In the genomic region with DNA sequence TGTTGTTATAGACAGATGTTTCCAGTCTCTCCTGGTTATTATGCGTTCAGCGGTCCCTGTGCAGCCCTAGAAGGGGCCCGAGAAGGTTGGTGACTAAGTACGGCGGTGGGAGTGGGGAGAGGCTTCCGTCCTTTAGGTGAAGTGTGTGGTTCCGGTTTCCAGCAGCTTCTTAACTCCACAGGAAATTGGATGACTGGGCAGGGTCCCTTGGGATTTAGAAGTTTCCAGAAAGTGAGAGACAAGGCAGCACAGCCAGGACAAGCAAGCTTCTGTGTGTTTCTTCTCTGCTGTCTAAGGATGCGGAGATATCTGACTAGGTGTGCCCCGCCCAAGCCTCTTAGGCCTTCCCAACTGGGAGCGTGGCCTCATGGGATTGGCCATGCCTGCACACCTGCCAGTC, we compare ENCODE assay signal across 17 mouse cellular contexts. TPM values are rescaled to one million over a fixed set of nuclear protein-coding genes. Genes with fewer than 3 reads are reported as not detected.
DNase-seq lines count a peak whose midpoint lies in the region; ATAC-seq and TF ChIP-seq lines count a peak whose summit lies in the region.
"Had no signal": no experiment of that assay in that cellular context is flagged by ENCODE, and none has a peak within 500 bp of the region (broad histone marks: within the 10 kb centered on the region; RNA-seq: fewer than 3 reads in every experiment).

No protein-coding gene starts in this region.

- H3K4me1 ChIP-seq in kidney, embryonic 15.5 days: peaks cover 39% of the 10 kb centered on the region
- H3K4me1 ChIP-seq in E14TG2a.4 (replicated peaks; ENCODE audit: low read depth, low read length): peaks cover 56% of the 10 kb centered on the region
- H3K4me1 ChIP-seq in heart, embryonic 12.5 days (replicated peaks): peaks cover 61% of the 10 kb centered on the region
- H3K4me1 ChIP-seq in intestine, embryonic 16.5 days (ENCODE audit: control insufficient read depth, insufficient read depth, low read length): peaks cover 28% of the 10 kb centered on the region
- no peaks in the 10 kb centered on the region for H3K4me1 ChIP-seq in hindbrain, embryonic 14.5 days (replicated peaks; ENCODE audit: control insufficient read depth, insufficient read depth, low read length)
- H3K4me1 ChIP-seq: midbrain, embryonic 15.5 days had no signal

- H3K4me3 ChIP-seq in kidney, embryonic 15.5 days (replicated peaks): no peak overlapping the region
- 0 out of 2 replicates have a peak overlapping the region, but pooled peaks have one; percentile 29 for H3K4me3 ChIP-seq in E14TG2a.4 (replicated peaks; ENCODE audit: low read length)
- H3K4me3 ChIP-seq in heart, embryonic 12.5 days: no peak overlapping the region
- no peak overlapping the region for H3K4me3 ChIP-seq in intestine, embryonic 16.5 days (ENCODE audit: low read length)
- no peak overlapping the region for H3K4me3 ChIP-seq in left cerebral cortex, adult 2 months
- no peak overlapping the region for H3K4me3 ChIP-seq in hindbrain, embryonic 14.5 days (replicated peaks; ENCODE audit: low read length)
- H3K4me3 ChIP-seq: forebrain, embryonic 10.5 days; hindbrain, embryonic 13.5 days; layer of hippocampus, adult 2 months; midbrain, embryonic 15.5 days; neural tube, embryonic 13.5 days had no signal

- no peaks in the 10 kb centered on the region for H3K9me3 ChIP-seq in kidney, embryonic 15.5 days (replicated peaks)
- no peaks in the 10 kb centered on the region for H3K9me3 ChIP-seq in E14TG2a.4 (ENCODE audit: low read length)
- H3K9me3 ChIP-seq in heart, embryonic 12.5 days (replicated peaks): no peaks in the 10 kb centered on the region
- H3K9me3 ChIP-seq in intestine, embryonic 16.5 days (ENCODE audit: control insufficient read depth, low read length): no peaks in the 10 kb centered on the region
- no peaks in the 10 kb centered on the region for H3K9me3 ChIP-seq in hindbrain, embryonic 14.5 days (ENCODE audit: control insufficient read depth, low read length)
- H3K9me3 ChIP-seq: forebrain, embryonic 10.5 days; hindbrain, embryonic 13.5 days; midbrain, embryonic 15.5 days; neural tube, embryonic 13.5 days had no signal

- DNase-seq in kidney, postnatal 4 days: no peak
- no peak for DNase-seq in left cerebral cortex, adult 2 months (ENCODE audit: extremely low spot score in 1 of 2, low spot score in 2 of 2)
- DNase-seq in hindbrain, embryonic 14.5 days (ENCODE audit: low spot score): no peak
- no peak for DNase-seq in cerebellum, adult 11 months
- DNase-seq: adrenal gland, postnatal 10 days; left cerebral cortex, postnatal 4 days; lung, adult 2 months; thymus, postnatal 36 days had no signal

- no peak for ATAC-seq in kidney, embryonic 15.5 days (replicated peaks; ENCODE audit: low FRiP score)
- peak; percentile 45; the same call in 1 of the 2 replicates for ATAC-seq in heart, embryonic 12.5 days (ENCODE audit: insufficient number of reproducible peaks, low FRiP score)
- no peak for ATAC-seq in intestine, embryonic 16.5 days
- ATAC-seq in hindbrain, embryonic 14.5 days (ENCODE audit: low FRiP score): no peak
- ATAC-seq: midbrain, embryonic 15.5 days had no signal

- WGBS in kidney, embryonic 15.5 days: 70% methylated on average over 10 of the region's 10 CpGs
- 70% methylated on average over 10 of the region's 10 CpGs for WGBS in heart, embryonic 12.5 days
- WGBS in intestine, embryonic 16.5 days: 59% methylated on average over 10 of the region's 10 CpGs
- 88% methylated on average over 10 of the region's 10 CpGs for WGBS in hindbrain, embryonic 14.5 days

- H3K4me2 ChIP-seq in kidney, embryonic 15.5 days: no peak overlapping the region
- no peak overlapping the region for H3K4me2 ChIP-seq in heart, embryonic 12.5 days
- H3K4me2 ChIP-seq in intestine, embryonic 16.5 days (ENCODE audit: low read depth, low read length): no peak overlapping the region
- H3K4me2 ChIP-seq in hindbrain, embryonic 14.5 days (replicated peaks): no peak overlapping the region
- H3K4me2 ChIP-seq: hindbrain, embryonic 13.5 days; midbrain, embryonic 15.5 days; neural tube, embryonic 13.5 days had no signal

- no peak overlapping the region for H3K9ac ChIP-seq in kidney, embryonic 15.5 days
- H3K9ac ChIP-seq in heart, embryonic 12.5 days: no peak overlapping the region
- no peak overlapping the region for H3K9ac ChIP-seq in intestine, embryonic 16.5 days (ENCODE audit: low read depth, low read length)
- H3K9ac ChIP-seq in hindbrain, embryonic 14.5 days: no peak overlapping the region
- H3K9ac ChIP-seq: hindbrain, embryonic 13.5 days; midbrain, embryonic 15.5 days; neural tube, embryonic 13.5 days had no signal

- H3K36me3 ChIP-seq in kidney, embryonic 15.5 days: peaks cover 96% of the 10 kb centered on the region
- peaks cover 95% of the 10 kb centered on the region for H3K36me3 ChIP-seq in E14TG2a.4 (ENCODE audit: insufficient read depth, low read length)
- peaks cover 90% of the 10 kb centered on the region for H3K36me3 ChIP-seq in heart, embryonic 12.5 days
- peaks cover 16% of the 10 kb centered on the region for H3K36me3 ChIP-seq in intestine, embryonic 16.5 days (ENCODE audit: control insufficient read depth, insufficient read depth, low read length)
- H3K36me3 ChIP-seq in hindbrain, embryonic 14.5 days (replicated peaks; ENCODE audit: control insufficient read depth, insufficient read depth): no peaks in the 10 kb centered on the region
- H3K36me3 ChIP-seq: hindbrain, embryonic 13.5 days; midbrain, embryonic 15.5 days; neural tube, embryonic 13.5 days had no signal

- TF ChIP-seq CTCF in E14TG2a.4 (conservative IDR thresholded peaks at IDR 0.05; ENCODE audit: low read length): no peak
- no peak for TF ChIP-seq CTCF in left cerebral cortex, adult 2 months (IDR thresholded peaks at IDR 0.05)

- H3K27ac ChIP-seq in kidney, embryonic 15.5 days: peak overlapping the region; percentile 60; the same call in 1 of the 2 replicates
- H3K27ac ChIP-seq in heart, embryonic 12.5 days (ENCODE audit: poor library complexity, severe bottlenecking): peak overlapping the region; percentile 37
- H3K27ac ChIP-seq in intestine, embryonic 16.5 days (ENCODE audit: low read length): peak overlapping the region; percentile 14; the same call in 1 of the 2 replicates
- H3K27ac ChIP-seq in left cerebral cortex, adult 2 months: no peak overlapping the region
- no peak overlapping the region for H3K27ac ChIP-seq in hindbrain, embryonic 14.5 days
- H3K27ac ChIP-seq: forebrain, embryonic 10.5 days; hindbrain, embryonic 13.5 days; layer of hippocampus, adult 2 months; midbrain, embryonic 15.5 days; neural tube, embryonic 13.5 days had no signal

- intact Hi-C loops in left cerebral cortex, adult 2 months (cut with DNase I): no loop called here

- H3K27me3 ChIP-seq in kidney, embryonic 15.5 days: no peaks in the 10 kb centered on the region
- no peaks in the 10 kb centered on the region for H3K27me3 ChIP-seq in E14TG2a.4 (ENCODE audit: insufficient read depth, low read length)
- H3K27me3 ChIP-seq in heart, embryonic 12.5 days (replicated peaks): no peaks in the 10 kb centered on the region
- no peaks in the 10 kb centered on the region for H3K27me3 ChIP-seq in intestine, embryonic 16.5 days (replicated peaks; ENCODE audit: control insufficient read depth, insufficient read depth, low read length)
- H3K27me3 ChIP-seq in hindbrain, embryonic 14.5 days (ENCODE audit: control insufficient read depth, insufficient read depth, low read length): no peaks in the 10 kb centered on the region
- H3K27me3 ChIP-seq: hindbrain, embryonic 13.5 days; midbrain, embryonic 15.5 days; neural tube, embryonic 13.5 days had no signal

RNA-seq across cellular contexts. Expression of a gene that starts 10.4 kb away (rescaled TPM):
- 134 and 144 TPM in 2 replicates for polyA plus RNA-seq in kidney, embryonic 15.5 days (2015; fragmentation: Nextera tagmentation; extraction: Ambion mirVana)
- polyA plus RNA-seq in heart, embryonic 12.5 days (2016; fragmentation: Nextera tagmentation; extraction: Ambion mirVana): 127 and 132 TPM in 2 replicates
- polyA plus RNA-seq in intestine, embryonic 16.5 days (2015; fragmentation: Nextera tagmentation; extraction: Ambion mirVana): 60.4 and 65.1 TPM in 2 replicates
- total RNA-seq in left cerebral cortex, adult 2 months (2021): 10 to 100 TPM; 16.8 to 17.1 TPM
- 20.9 and 22.0 TPM in 2 replicates for polyA plus RNA-seq in hindbrain, embryonic 14.5 days (2014; fragmentation: Nextera tagmentation; extraction: Ambion mirVana)

RNA-seq across cellular contexts. Expression of a gene that starts 34.8 kb away (rescaled TPM):
- not detected in 2 replicates for polyA plus RNA-seq in kidney, embryonic 15.5 days (2015; fragmentation: Nextera tagmentation; extraction: Ambion mirVana)
- polyA plus RNA-seq in heart, embryonic 12.5 days (2016; fragmentation: Nextera tagmentation; extraction: Ambion mirVana): not detected in 2 replicates
- not detected in 2 replicates for polyA plus RNA-seq in intestine, embryonic 16.5 days (2015; fragmentation: Nextera tagmentation; extraction: Ambion mirVana)
- not detected for total RNA-seq in left cerebral cortex, adult 2 months (2021)
- not detected in 2 replicates for polyA plus RNA-seq in hindbrain, embryonic 14.5 days (2014; fragmentation: Nextera tagmentation; extraction: Ambion mirVana)
- total RNA-seq: adrenal gland, postnatal 10 days; layer of hippocampus, adult 2 months; left cerebral cortex, postnatal 4 days had no signal
- polyA plus RNA-seq: forebrain, embryonic 10.5 days; hindbrain, embryonic 13.5 days; lung, adult 2 months; midbrain, embryonic 15.5 days; neural tube, embryonic 13.5 days had no signal

Comparison
In these comparisons a context has a peak if more than half of its experiments do, and no peak if none do; other contexts are left out.
1. H3K27ac ChIP-seq: peak in kidney, embryonic 15.5 days (single experiment), heart, embryonic 12.5 days (single experiment) and intestine, embryonic 16.5 days (single experiment); none in left cerebral cortex, adult 2 months (single experiment) and hindbrain, embryonic 14.5 days (single experiment).